Mouse (Mus musculus) retina, embryonic 14.5 days (tissue): ENCODE measurements around the gene Grin2c.
A peak's percentile ranks its signal among the peaks of the same experiment; 100 is the strongest.

Experiments used
- DNase-seq: peaks from one replicate; pipeline ENCODE4 v3.0.0-alpha.2; 2015; ENCODE audit warnings: low spot score

The Grin2c gene

DNA sequence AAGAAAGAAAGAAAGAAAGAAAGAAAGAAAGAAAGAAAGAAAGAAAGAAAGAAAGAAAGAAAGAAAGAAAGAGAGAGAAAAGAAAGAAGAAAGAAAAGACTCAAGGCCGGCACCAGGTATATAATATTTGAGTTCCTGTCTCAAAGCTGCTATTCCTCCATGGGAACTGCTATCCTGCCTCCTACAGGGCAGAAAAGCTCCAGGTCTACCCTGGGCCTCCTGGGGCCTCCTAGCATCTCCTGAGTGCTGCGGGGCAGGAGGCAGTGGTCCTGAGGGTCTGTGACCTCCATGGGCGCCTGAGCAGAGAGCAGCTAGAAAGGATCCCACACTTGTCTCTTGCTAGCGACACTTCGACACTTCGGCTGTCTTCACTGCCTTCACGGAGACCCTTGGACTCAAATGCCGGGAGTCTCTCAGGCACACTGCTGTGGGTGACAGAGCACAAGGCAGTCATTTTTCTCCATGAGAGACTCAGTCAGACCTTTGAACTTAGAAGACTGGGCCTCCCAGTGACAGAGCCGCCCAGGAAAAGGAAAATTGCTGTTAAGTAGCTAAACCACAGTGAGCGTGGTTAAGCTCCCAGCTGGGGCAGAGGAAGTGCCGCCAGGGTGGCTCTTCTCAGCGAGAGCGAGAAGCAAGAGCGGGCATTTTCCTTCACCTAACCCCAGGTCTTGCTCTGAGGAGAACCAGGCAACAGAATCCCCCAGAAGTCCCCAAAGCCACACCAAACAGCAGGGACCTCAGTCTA, 35.7 kb downstream of the Grin2c start:
- no peak for DNase-seq

DNA sequence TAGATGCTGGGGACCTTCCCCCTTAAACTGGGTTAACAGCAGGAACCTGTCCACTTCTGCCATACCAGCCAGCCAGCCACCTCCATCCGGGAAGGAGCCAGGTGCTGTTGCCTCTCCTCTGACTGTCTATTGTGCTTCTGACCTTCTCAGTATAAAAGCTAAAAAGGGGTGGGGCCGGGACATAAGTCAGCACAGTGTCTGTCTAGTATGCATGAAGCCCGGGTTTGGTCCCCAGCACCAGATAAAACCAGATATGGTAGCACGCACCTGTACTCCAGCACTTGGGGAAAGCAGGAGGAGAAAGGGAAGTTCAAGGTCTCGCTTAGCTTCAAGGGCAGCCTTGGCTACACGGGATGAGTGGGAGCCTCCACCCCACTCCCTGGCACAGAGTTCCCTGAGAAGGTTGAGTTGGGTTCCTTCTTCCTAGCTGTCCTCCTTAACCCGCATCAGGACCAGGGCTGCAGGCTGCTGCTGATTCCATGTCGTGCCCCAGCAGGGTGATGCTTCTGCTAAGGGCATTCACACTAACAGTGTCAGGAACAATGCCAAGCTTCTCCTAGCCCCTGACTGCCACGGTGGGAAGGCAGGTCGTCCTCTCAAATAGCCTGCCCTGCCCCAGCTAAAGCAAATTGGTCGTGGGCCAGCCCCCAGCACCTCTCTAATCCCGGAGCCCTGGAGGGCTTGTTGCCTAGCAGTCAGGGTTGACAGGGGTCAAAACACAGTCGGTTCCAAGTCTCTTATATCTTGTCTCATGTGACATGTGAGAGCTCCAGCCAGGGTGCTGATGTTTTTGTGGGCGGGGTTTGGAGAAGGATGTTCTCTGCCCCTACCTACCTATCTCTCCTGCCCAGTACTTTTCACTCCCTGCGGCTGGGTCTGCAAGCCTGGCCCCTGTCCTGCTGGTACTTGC, 37.8 kb downstream of the Grin2c start:
- no peak for DNase-seq

GRCm38 (mm10) chr11:115228430-115228829, 38.6 kb downstream of the Grin2c start:
- DNase-seq: no peak

- DNase-seq: peak; percentile 55
Measured at GRCm38 (mm10) chr11:115227640-115228039, 39.4 kb downstream of the Grin2c start.

- DNase-seq: peak; percentile 57
Measured at GRCm38 (mm10) chr11:115226811-115227491, 40.1 kb downstream of the Grin2c start.

- DNase-seq: no peak
Measured at GRCm38 (mm10) chr11:115225301-115225700, 41.7 kb downstream of the Grin2c start.

GRCm38 (mm10) chr11:115224889-115225288, 42.2 kb downstream of the Grin2c start:
- peak; percentile 86 for DNase-seq

GRCm38 (mm10) chr11:115223877-115224276, 43.2 kb downstream of the Grin2c start:
- DNase-seq: no peak

- no peak for DNase-seq
Measured at GRCm38 (mm10) chr11:115223451-115223850, 43.6 kb downstream of the Grin2c start.

GRCm38 (mm10) chr11:115222570-115222969, 44.5 kb downstream of the Grin2c start:
- no peak for DNase-seq

DNA sequence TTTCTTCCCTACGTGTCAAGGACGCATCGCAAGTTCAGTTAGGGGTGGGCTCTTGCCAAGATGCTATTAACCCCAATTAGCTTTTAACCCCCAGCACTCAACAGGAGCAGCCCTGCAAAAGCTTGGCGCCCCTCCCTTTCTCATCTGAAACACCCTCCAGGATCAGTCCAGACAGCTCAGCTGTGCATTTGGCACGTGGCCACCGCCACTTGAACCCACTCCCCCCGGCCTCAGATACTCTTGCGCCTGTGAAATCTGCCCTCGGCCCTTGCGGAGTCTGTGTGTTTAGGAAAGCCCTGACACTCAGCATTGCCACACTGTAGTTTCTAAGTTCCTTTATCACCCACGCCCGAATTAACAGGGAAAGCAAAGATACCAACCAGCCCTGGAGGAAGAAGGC, 45.0 kb downstream of the Grin2c start:
- no peak for DNase-seq

- no peak for DNase-seq
Measured at GRCm38 (mm10) chr11:115219685-115220084, 47.4 kb downstream of the Grin2c start.

DNA sequence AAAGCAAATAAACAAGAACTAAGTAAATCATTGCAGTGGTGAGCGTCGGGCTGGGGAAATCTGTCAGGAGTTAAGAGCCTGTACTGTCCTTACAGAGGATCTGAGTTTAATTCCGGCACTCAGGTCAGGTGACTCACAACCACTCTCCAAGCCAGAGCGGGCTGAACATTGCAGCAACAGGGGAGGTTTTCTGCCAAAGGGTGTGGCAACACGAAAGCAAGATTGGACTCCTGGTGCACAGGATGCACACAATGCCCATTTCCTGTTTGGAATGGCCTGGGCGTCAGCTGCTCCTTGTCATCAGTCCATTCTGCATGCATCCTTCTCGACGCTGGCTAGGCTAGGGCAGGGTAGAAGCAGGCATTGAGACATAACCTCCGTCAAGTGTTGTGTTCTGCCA, 47.8 kb downstream of the Grin2c start:
- no peak for DNase-seq

DNA sequence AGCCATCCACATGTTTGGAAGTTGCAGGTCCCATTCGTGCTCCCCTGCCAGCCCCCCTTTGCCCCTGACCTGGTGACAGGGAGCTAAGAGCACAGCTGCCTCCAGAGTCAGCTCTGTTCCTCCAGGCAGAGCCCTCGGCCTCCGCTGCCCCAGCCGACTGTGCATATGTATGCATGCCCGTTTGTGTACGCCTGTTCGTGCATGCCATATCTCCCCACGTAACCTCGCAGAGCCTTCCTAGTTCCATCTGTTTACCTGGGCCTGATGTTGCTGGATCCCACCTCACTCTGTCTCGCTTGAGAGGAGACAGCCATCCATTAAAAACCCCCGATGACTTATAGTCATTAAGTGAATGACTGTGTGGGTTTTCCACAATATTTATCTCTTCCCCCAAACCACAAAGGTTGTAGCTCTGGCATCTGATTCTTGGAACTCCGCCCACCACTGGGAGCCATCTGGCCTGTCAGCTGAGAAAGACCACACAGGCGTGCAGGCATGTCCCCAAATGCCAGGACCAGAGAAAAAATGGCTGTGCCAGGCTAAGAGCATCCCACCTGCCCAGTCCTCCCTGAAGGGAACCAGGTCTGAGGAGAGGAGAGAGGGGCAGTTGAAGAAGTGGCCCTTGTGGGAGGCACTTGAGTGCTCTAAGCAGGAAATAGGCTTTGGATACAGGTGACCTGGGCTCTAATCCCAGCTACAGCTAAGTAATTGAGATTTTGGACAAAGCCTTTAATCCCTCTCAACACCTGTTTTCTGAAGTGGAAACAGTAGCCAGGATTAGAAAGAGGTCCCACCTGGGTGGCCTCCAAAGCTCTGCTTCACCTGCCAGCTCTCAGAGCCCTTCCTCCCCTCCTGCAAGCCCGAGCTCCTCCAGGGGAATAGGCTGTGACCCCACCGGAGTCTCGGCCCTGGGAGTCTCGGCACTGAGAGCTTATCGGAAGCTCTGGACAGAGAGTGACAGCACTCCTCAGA, 49.3 kb downstream of the Grin2c start:
- no peak for DNase-seq

DNA sequence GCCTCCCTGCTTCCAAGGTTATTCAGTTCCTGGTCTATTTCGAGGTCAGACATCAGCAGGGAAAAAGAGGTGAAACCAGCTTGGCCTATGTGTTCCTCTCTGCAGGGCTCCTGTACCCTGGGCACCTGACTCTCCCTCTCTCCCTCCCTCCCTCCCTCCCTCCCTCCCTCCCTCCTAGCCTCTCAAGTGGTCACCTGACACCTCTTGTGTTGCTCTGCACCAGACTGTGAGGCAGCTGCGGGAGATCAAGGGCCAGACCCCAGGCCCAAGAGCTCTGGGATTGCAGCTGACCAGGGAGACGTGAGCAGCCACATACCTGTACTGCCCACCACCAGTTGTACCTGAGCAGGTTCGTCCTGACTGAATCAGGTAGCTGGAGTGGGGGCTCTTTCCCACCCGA, 51.9 kb downstream of the Grin2c start:
- no peak for DNase-seq

- no peak for DNase-seq
Measured at GRCm38 (mm10) chr11:115212116-115212515, 54.9 kb downstream of the Grin2c start.

GRCm38 (mm10) chr11:115209958-115210357, 57.1 kb downstream of the Grin2c start:
- DNase-seq: peak; percentile 61

DNA sequence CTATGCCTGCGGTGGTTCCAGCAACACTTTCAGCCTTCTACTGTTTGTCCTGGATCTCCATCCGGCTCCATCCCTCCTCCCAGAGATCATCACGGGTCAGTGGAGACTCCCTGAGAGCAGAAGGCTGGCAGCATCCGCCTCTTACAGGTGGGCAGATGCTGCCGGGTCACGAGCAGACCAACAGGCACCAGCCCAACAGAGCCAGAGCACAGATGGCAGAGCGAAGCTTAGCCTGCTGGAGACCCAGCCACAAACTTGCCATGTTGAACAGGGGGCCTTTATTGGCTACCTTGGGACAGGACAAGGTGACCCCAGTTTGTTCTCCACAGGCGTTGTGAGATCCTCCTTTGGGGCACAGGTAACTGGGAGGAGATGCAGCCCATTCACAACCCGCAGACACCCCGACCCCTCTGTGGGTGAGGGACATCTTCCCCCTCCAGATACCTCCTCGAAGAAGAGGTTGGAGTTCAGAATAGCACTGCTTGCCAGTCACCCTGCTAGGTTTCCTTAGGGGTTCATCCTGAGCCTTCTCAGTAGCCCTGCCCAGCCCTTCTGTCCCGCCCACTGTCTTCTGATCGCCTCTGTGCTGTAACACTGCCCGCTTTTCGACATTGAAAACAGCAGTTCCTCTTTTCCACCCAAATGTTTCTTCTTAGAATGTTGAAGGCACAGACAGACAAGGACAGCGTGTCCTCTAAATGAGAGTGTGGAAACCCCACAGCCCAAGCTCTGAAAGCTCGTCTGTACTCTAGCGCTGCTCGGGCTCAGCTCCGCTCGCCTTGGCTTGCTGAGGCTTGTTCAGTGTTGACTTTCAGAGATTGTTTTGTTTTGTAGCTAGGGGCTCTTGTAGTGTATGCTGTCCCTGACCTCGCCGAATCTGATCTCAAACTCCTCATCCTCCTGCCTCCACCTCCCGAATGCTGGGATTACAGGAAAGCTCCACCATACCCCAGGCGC, 58.0 kb downstream of the Grin2c start:
- no peak for DNase-seq

DNA sequence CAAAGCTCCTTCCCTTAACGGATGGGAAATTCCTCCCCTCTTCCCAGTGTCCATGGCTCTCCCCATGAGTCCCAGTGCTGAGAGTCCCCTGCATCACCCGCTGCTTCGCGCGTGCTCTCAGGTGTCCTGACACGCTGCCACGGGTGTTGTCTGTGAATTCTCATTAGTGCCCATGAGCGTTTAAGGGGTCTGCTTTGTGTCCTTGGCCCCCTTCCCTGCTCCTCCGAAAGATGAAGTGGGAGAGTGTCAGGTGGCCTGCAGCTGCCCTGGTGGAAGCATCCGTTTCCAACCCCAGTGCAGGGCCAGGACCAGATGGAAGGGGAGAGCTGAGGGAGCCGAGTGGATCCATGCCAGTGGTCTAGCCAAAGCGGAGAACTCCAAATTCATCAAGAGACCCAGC, 58.9 kb downstream of the Grin2c start:
- DNase-seq: no peak

- DNase-seq: no peak
Measured at GRCm38 (mm10) chr11:115202756-115203155, 64.3 kb downstream of the Grin2c start.
